Mouse (Mus musculus): ENCODE measurements around the gene Ccnt1. TPM values are rescaled to one million over a fixed set of nuclear protein-coding genes. Genes with fewer than 3 reads are reported as not detected.

Ccnt1 gene
- polyA plus RNA-seq (2012; ENCODE audit: insufficient read depth, insufficient read length, missing spikeins): 16.4 and 18.1 TPM in 2 replicates

GRCm38 (mm10) chr15:98570873-98571538 lies at the start of gene Ccnt1, which contains the start of gene 4930415O20Rik:
Ccnt1 (minus strand) TSS chr15:98570923.
4930415O20Rik (plus strand) TSS chr15:98571004.
- Histone ChIP-seq H3K4me1 (ENCODE audit: control insufficient read depth, insufficient read depth, insufficient read length, low read length) (peaks cover 3% of the 10 kb centered on the region; the same call in 1 of the 2 replicates), H3K4me3 (ENCODE audit: insufficient read depth, low read depth, low read length) (no peak within 1 kb of the TSS), H3K27ac (replicated peaks; ENCODE audit: low read depth, low read length) (no peak within 1 kb of the TSS)

- H3K4me1 ChIP-seq (ENCODE audit: control insufficient read depth, insufficient read depth, insufficient read length, low read length): no peaks in the 10 kb centered on the region
- no peak overlapping the region for H3K27ac ChIP-seq (replicated peaks; ENCODE audit: low read depth, low read length)
- H3K4me3 ChIP-seq (ENCODE audit: insufficient read depth, low read depth, low read length): no peak overlapping the region
These were observed 46.4 kb upstream of the Ccnt1 start for GRCm38 (mm10) chr15:98617176-98617537.

GRCm38 (mm10) chr15:98616362-98617175 lies 45.8 kb upstream of the Ccnt1 start:
- Histone ChIP-seq H3K27ac (replicated peaks; ENCODE audit: low read depth, low read length) (no peak overlapping the region), H3K4me1 (ENCODE audit: control insufficient read depth, insufficient read depth, insufficient read length, low read length) (no peaks in the 10 kb centered on the region), H3K4me3 (ENCODE audit: insufficient read depth, low read depth, low read length) (no peak overlapping the region)

- Histone ChIP-seq H3K27ac (replicated peaks; ENCODE audit: low read depth, low read length) (no peak overlapping the region), H3K4me3 (ENCODE audit: insufficient read depth, low read depth, low read length) (no peak overlapping the region), H3K4me1 (ENCODE audit: control insufficient read depth, insufficient read depth, insufficient read length, low read length) (no peaks in the 10 kb centered on the region)
These were observed 45.0 kb upstream of the Ccnt1 start for GRCm38 (mm10) chr15:98615751-98616150.

GRCm38 (mm10) chr15:98614971-98615370 lies 44.2 kb upstream of the Ccnt1 start:
- no peaks in the 10 kb centered on the region for H3K4me1 ChIP-seq (ENCODE audit: control insufficient read depth, insufficient read depth, insufficient read length, low read length)
- no peak overlapping the region for H3K27ac ChIP-seq (replicated peaks; ENCODE audit: low read depth, low read length)
- H3K4me3 ChIP-seq (ENCODE audit: insufficient read depth, low read depth, low read length): no peak overlapping the region

GRCm38 (mm10) chr15:98614551-98614950 lies 43.8 kb upstream of the Ccnt1 start:
- H3K4me1 ChIP-seq (ENCODE audit: control insufficient read depth, insufficient read depth, insufficient read length, low read length): no peaks in the 10 kb centered on the region
- H3K4me3 ChIP-seq (ENCODE audit: insufficient read depth, low read depth, low read length): no peak overlapping the region
- H3K27ac ChIP-seq (replicated peaks; ENCODE audit: low read depth, low read length): no peak overlapping the region

- Histone ChIP-seq H3K27ac (replicated peaks; ENCODE audit: low read depth, low read length) (no peak overlapping the region), H3K4me1 (ENCODE audit: control insufficient read depth, insufficient read depth, insufficient read length, low read length) (no peaks in the 10 kb centered on the region), H3K4me3 (ENCODE audit: insufficient read depth, low read depth, low read length) (no peak overlapping the region)
These were observed 41.5 kb upstream of the Ccnt1 start for GRCm38 (mm10) chr15:98612229-98612628.

GRCm38 (mm10) chr15:98610131-98610633 lies 39.5 kb upstream of the Ccnt1 start:
- H3K27ac ChIP-seq (replicated peaks; ENCODE audit: low read depth, low read length): no peak overlapping the region
- 0 out of 2 replicates have a peak, but pooled peaks cover 8% of the 10 kb centered on the region for H3K4me1 ChIP-seq (ENCODE audit: control insufficient read depth, insufficient read depth, insufficient read length, low read length)
- peak overlapping the region; percentile 95 for H3K4me3 ChIP-seq (ENCODE audit: insufficient read depth, low read depth, low read length)

GRCm38 (mm10) chr15:98609331-98610130 lies 38.8 kb upstream of the Ccnt1 start, which contains the start of gene Adcy6:
Adcy6 (minus strand) TSS chr15:98610076.
- Histone ChIP-seq H3K4me3 (ENCODE audit: insufficient read depth, low read depth, low read length) (peak within 1 kb of the TSS; percentile 95), H3K27ac (replicated peaks; ENCODE audit: low read depth, low read length) (peak within 1 kb of the TSS; percentile 89), H3K4me1 (ENCODE audit: control insufficient read depth, insufficient read depth, insufficient read length, low read length) (peaks cover 8% of the 10 kb centered on the region; the same call in 1 of the 2 replicates)

- H3K27ac ChIP-seq (replicated peaks; ENCODE audit: low read depth, low read length): peak overlapping the region; percentile 89
- H3K4me1 ChIP-seq (ENCODE audit: control insufficient read depth, insufficient read depth, insufficient read length, low read length): peaks cover 13% of the 10 kb centered on the region; the same call in 1 of the 2 replicates
These were observed 38.1 kb upstream of the Ccnt1 start for GRCm38 (mm10) chr15:98608784-98609250.

GRCm38 (mm10) chr15:98608058-98608783 lies 37.5 kb upstream of the Ccnt1 start:
- Histone ChIP-seq H3K4me1 (ENCODE audit: control insufficient read depth, insufficient read depth, insufficient read length, low read length) (peaks cover 16% of the 10 kb centered on the region; the same call in 1 of the 2 replicates), H3K4me3 (ENCODE audit: insufficient read depth, low read depth, low read length) (peak overlapping the region; percentile 95), H3K27ac (replicated peaks; ENCODE audit: low read depth, low read length) (peak overlapping the region; percentile 89)

More at GRCm38 (mm10) chr15:98608784-98609250, 38.1 kb upstream of the Ccnt1 start:
- peak overlapping the region; percentile 95 for H3K4me3 ChIP-seq (ENCODE audit: insufficient read depth, low read depth, low read length)

- Histone ChIP-seq H3K27ac (replicated peaks; ENCODE audit: low read depth, low read length) (peak overlapping the region; percentile 62), H3K4me1 (ENCODE audit: control insufficient read depth, insufficient read depth, insufficient read length, low read length) (peaks cover 22% of the 10 kb centered on the region), H3K4me3 (ENCODE audit: insufficient read depth, low read depth, low read length) (peak overlapping the region; percentile 95)
These were observed 36.8 kb upstream of the Ccnt1 start for GRCm38 (mm10) chr15:98607557-98607956.

- peak overlapping the region; percentile 52 for H3K27ac ChIP-seq (replicated peaks; ENCODE audit: low read depth, low read length)
- peak overlapping the region; percentile 95 for H3K4me3 ChIP-seq (ENCODE audit: insufficient read depth, low read depth, low read length)
- H3K4me1 ChIP-seq (ENCODE audit: control insufficient read depth, insufficient read depth, insufficient read length, low read length): peaks cover 26% of the 10 kb centered on the region
These were observed 36.0 kb upstream of the Ccnt1 start for GRCm38 (mm10) chr15:98606739-98607138.

- Histone ChIP-seq H3K4me3 (ENCODE audit: insufficient read depth, low read depth, low read length) (peak overlapping the region; percentile 95), H3K4me1 (ENCODE audit: control insufficient read depth, insufficient read depth, insufficient read length, low read length) (peaks cover 28% of the 10 kb centered on the region), H3K27ac (replicated peaks; ENCODE audit: low read depth, low read length) (peak overlapping the region; percentile 52)
These were observed 35.4 kb upstream of the Ccnt1 start for GRCm38 (mm10) chr15:98606051-98606536.

All from brown adipose tissue, adult 24 weeks (tissue).